Mouse (Mus musculus) hindbrain, postnatal 0 days (tissue): Measurements from ENCODE around the gene Cpa2. TPM values are rescaled to one million over a fixed set of nuclear protein-coding genes. Genes with fewer than 3 reads are reported as not detected.

ENCODE experiments used
- ATAC-seq: fragments of 200-750 bp; cut with Nextera tagmentation; 2 replicates; pipeline ENCODE4 v1.8.0; 2017; ENCODE audit warnings: mild to moderate bottlenecking, moderate TSS enrichment, moderate library complexity
- DNase-seq: peaks from one replicate; pipeline ENCODE4 v3.0.0-alpha.2; 2015; ENCODE audit warnings: low spot score
- H3K27ac ChIP-seq: fragments of 300-500 bp; sonication (generic); 2 replicates; pipeline ENCODE4 v1.5.1; 2014; ENCODE audit warnings: mild to moderate bottlenecking
- H3K27me3 ChIP-seq: fragments of 300-500 bp; sonication (generic); 2 replicates; pipeline ENCODE4 v1.6.1; 2014; ENCODE audit warnings: low read length, mixed read lengths; ENCODE audit not compliant: insufficient read depth
- H3K36me3 ChIP-seq: fragments of 300-500 bp; sonication (generic); 2 replicates; pipeline ENCODE4 v1.6.1; 2014; ENCODE audit warnings: low read length, mixed read lengths; ENCODE audit not compliant: insufficient read depth
- H3K4me1 ChIP-seq: fragments of 300-500 bp; sonication (generic); 2 replicates; pipeline ENCODE4 v1.6.1; 2014; ENCODE audit warnings: antibody characterized with exemption, low read length, mixed read lengths; ENCODE audit not compliant: insufficient read depth
- H3K4me2 ChIP-seq: fragments of 300-500 bp; sonication (generic); 2 replicates; pipeline ENCODE4 v1.6.1; 2014; ENCODE audit warnings: low read depth, mild to moderate bottlenecking, low read length, moderate library complexity, mixed read lengths
- H3K4me3 ChIP-seq: fragments of 300-500 bp; sonication (generic); 2 replicates; pipeline ENCODE4 v1.5.1; 2014; ENCODE audit warnings: low read length
- H3K9ac ChIP-seq: fragments of 300-500 bp; sonication (generic); replicated peaks from 2 replicates; pipeline ENCODE4 v1.6.1; 2014; ENCODE audit warnings: mild to moderate bottlenecking, low read length, moderate library complexity, mixed read lengths
- H3K9me3 ChIP-seq: fragments of 300-500 bp; sonication (generic); 2 replicates; pipeline ENCODE4 v1.6.1; 2016; ENCODE audit warnings: low read length, mixed read lengths
- CTCF ChIP-seq: IDR thresholded peaks from 2 replicates; pipeline ENCODE4 v1.5.1; 2016; ENCODE audit warnings: antibody characterized with exemption, control low read depth, low read depth
- WGBS: fragments of 180-500 bp; shearing (Covaris S2); extraction: QIAGEN DNeasy Blood & Tissue Kit; methylation state at CpG from one replicate; pipeline ENCODE4 v1.1.7; 2014; 5-methylcytosine and 5-hydroxymethylcytosine counted together
- polyA plus RNA-seq: library from polyadenylated mRNA; unstranded; fragments of >200 nt; fragmentation: Nextera tagmentation; extraction: Ambion mirVana; gene quantifications from 2 replicates; pipeline ENCODE4 v1.2.1, GENCODE M21; 2015
- total RNA-seq: library from RNA; depleted of rRNA; stranded (reverse); fragments of >200 nt; gene quantifications from 2 replicates; pipeline ENCODE4 v1.2.3, GENCODE M21; 2014

The Cpa2 gene
- total and polyA plus RNA-seq, 2 experiments from 2014 or later, result 6.2 to 15.7 TPM

DNA sequence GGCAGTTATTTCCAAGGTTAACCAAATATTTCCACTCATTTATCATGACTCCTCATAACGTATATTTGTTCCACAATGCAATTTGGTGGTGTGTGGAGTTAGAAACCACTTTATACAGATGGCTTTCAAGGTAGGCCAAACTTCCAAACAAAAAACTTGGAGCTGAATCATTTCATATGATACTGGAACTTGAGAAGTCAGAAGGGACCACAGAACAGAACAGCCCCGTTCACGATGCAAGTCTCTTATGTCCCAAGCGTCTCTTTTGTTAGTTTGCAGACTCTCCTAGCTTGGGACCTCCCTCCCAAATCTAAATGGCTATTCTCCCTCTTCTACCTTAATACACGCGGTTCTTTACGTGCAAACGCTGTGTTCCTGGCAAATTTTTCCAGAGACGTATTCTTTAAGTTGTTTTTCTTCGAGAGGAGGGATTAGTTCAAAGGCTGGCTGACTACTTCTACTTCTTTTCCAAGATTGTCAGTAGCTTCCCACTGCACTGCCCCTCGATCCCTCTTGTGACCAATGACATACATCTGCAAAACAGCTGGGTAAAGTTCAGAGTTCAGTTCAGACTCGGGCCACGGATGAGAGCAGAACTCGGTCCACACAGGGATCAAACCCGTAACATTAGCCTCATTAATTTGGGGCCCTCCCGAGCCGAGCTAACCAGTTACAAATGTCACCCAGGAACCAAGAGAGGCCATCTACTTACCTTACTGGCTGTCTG is 35.3 kb downstream of the Cpa2 start:
- Histone ChIP-seq H3K9me3 (no peaks in the 10 kb centered on the region), H3K36me3 (no peaks in the 10 kb centered on the region), H3K4me3 (no peak overlapping the region), H3K27ac (no peak overlapping the region), H3K9ac (no peak overlapping the region), H3K4me2 (no peak overlapping the region), H3K27me3 (no peaks in the 10 kb centered on the region), H3K4me1 (peaks cover 19% of the 10 kb centered on the region)
- no peak for DNase-seq
- no peak for TF ChIP-seq CTCF
- 82% methylated on average over 17 of the region's 17 CpGs for WGBS
- ATAC-seq, result no peak

DNA sequence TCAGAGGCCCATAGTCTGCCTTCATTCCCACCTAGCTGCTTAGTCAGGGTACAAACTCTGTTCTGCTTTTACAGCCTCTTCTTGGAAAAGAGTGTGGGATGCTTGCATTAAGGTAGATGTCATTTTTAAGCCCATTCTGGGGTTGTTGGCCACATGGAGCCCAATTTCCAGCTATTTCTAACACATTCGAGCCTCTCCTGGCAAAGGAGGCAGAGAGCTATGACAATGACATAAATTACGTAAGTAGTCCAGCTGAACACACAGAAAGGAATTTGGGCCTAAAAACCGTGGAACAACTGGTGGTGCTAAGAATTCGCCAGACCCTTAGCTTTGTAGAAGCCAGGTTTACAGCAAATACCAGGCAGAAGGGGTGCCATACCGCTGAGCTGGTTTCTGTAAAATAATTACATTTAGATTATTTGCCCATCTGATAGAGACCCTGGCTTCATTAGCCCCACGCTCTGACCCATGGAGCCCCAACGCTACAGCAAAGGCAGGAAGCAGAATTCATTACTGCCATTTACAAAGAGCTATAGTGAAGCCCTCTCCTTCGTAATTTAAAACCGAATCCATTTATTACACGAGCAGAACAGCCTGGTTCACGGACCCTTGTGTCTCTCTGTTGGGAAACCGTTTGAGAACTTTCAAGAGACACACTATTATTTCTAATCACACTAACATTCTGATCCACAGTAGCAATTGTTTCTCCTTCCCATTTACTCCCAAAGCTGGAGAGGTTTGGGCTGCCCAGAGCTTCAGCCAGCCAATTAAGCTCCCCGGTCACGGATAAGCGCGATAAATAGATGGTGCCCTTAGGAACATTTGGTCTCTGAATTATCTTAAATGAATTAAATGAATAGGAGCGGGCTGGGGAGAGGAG is 38.8 kb downstream of the Cpa2 start:
- Histone ChIP-seq H3K4me3 (no peak overlapping the region), H3K27me3 (no peaks in the 10 kb centered on the region), H3K9me3 (no peaks in the 10 kb centered on the region), H3K4me2 (no peak overlapping the region), H3K27ac (0 out of 2 replicates have a peak overlapping the region, but pooled peaks have one; percentile 37), H3K36me3 (no peaks in the 10 kb centered on the region), H3K9ac (no peak overlapping the region), H3K4me1 (peaks cover 11% of the 10 kb centered on the region; the same call in 1 of the 2 replicates)
- ATAC-seq (peak; percentile 35; the same call in 1 of the 2 replicates), DNase-seq (peak; percentile 41)
- no peak for TF ChIP-seq CTCF
- 45% methylated on average over 17 of the region's 17 CpGs for WGBS

DNA sequence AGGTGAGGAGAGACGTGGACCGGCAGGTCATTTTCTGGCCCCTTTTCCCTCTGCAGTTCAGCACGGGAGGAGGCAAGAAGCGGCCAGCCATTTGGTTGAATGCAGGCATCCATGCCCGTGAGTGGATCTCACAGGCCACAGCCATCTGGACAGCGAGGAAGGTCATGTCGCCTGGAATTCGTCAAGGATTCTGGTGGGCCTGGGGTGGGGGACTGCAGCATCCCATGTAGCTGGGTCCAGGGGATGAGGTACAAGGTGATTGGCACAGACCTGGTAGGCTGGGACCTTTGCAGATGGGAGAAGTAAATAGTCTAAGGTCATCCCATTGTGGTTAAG is 39.4 kb downstream of the Cpa2 start:
- Histone ChIP-seq H3K9ac (no peak overlapping the region), H3K27me3 (no peaks in the 10 kb centered on the region), H3K9me3 (no peaks in the 10 kb centered on the region), H3K4me3 (no peak overlapping the region), H3K4me1 (peaks cover 11% of the 10 kb centered on the region; the same call in 1 of the 2 replicates), H3K27ac (peak overlapping the region; percentile 37; the same call in 1 of the 2 replicates), H3K4me2 (no peak overlapping the region), H3K36me3 (no peaks in the 10 kb centered on the region)
- TF ChIP-seq CTCF, result no peak
- ATAC-seq, result 0 out of 2 replicates have a peak, but pooled peaks have one; percentile 24
- DNase-seq, result no peak
- WGBS, result 38% methylated on average over 8 of the region's 8 CpGs

GRCm38 (mm10) chr6:30586886-30587442 is 45.6 kb downstream of the Cpa2 start:
- WGBS, result 64% methylated on average over 7 of the region's 7 CpGs
- no peak for TF ChIP-seq CTCF
- no peak for ATAC-seq
- no peak overlapping the region for H3K9ac ChIP-seq
- no peaks in the 10 kb centered on the region for H3K36me3 ChIP-seq
- no peak overlapping the region for H3K4me3 ChIP-seq
- H3K27me3 ChIP-seq, result no peaks in the 10 kb centered on the region
- H3K4me1 ChIP-seq, result no peaks in the 10 kb centered on the region
- no peak overlapping the region for H3K27ac ChIP-seq
- H3K9me3 ChIP-seq, result no peaks in the 10 kb centered on the region
- DNase-seq, result no peak
- H3K4me2 ChIP-seq, result no peak overlapping the region

DNA sequence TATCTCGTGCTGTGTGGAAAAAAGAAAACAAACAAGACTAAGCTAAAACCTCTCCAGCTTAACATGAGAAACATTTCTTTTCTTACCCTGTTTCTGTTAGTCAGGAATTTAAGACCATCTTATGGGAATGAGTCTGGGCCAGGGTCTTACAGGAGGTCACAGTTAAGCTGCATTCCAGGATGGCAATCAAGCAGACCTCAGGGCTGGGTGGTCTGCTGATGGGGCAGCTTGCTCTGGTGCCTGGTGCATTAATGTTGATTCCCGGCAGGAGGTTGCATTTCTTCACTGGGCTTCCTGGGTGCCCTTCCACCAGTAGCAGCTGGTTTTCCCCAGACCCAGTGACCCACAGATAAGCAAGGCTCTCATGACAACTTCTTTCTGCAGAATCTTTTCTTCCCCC is 48.4 kb downstream of the Cpa2 start:
- ATAC-seq (no peak), DNase-seq (no peak)
- Histone ChIP-seq H3K4me1 (no peaks in the 10 kb centered on the region), H3K27ac (no peak overlapping the region), H3K4me2 (no peak overlapping the region), H3K27me3 (no peaks in the 10 kb centered on the region), H3K9ac (no peak overlapping the region), H3K36me3 (no peaks in the 10 kb centered on the region), H3K9me3 (no peaks in the 10 kb centered on the region), H3K4me3 (no peak overlapping the region)
- WGBS, result 75% methylated on average over 2 of the region's 2 CpGs
- no peak for TF ChIP-seq CTCF

GRCm38 (mm10) chr6:30591851-30592404 is 50.5 kb downstream of the Cpa2 start:
- Histone ChIP-seq H3K9me3 (no peaks in the 10 kb centered on the region), H3K4me2 (no peak overlapping the region), H3K27me3 (no peaks in the 10 kb centered on the region), H3K4me1 (no peaks in the 10 kb centered on the region), H3K9ac (no peak overlapping the region), H3K27ac (peak overlapping the region; percentile 11; the same call in 1 of the 2 replicates), H3K4me3 (no peak overlapping the region), H3K36me3 (no peaks in the 10 kb centered on the region)
- WGBS, result 68% methylated on average over 5 of the region's 5 CpGs
- no peak for TF ChIP-seq CTCF
- DNase-seq (no peak), ATAC-seq (no peak)
